Mouse (Mus musculus) urinary bladder, postnatal 14 days (tissue): ENCODE data around the gene Dlx6.

Experiments
- DNase-seq: peaks from one replicate; pipeline ENCODE4 v3.0.0; 2021; ENCODE audit warnings: low spot score

Gene Dlx6

GRCm38 (mm10) chr6:6863160-6863870, at the start of gene Dlx6:
Gene Dlx6 (plus strand): TSS chr6:6863334.
- no peak for DNase-seq

GRCm38 (mm10) chr6:6816821-6817220, 46.3 kb upstream of the Dlx6 start:
- DNase-seq, result no peak

DNA sequence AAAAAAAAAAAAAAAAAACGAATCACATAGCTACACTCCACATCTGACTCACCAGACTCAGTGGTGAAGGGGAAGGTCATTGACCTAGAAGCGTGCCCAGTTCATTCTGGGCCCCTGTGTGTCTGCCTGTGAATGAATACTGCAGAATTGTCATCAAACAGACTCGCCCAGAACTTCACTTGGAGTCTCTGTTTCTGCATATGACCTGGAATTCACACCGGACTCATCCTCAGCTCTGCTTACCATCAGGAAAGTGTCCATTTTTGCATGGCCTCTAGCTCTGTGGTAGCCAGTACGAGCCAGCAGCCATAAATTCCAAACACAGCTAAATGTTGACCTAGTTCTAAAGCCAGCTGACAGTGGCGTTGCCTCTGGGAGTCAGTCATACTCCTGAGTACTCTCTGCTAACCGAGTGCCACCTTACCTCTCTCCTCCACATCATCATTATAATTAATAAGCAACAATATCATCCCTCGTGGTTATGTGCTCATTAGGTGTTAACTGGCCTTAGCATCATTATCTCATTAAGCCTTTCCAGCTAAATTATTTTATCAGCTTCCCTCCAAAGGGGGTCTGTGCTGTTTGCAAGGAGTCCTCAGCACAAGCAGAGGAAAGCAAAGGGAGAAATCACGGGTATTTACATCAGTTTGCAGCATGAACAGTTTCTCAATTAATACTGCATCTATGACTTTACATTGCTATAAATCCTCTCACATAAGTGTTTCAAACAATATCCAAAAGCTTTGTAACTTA, 44.9 kb upstream of the Dlx6 start:
- no peak for DNase-seq

- no peak for DNase-seq
These were observed 44.0 kb upstream of the Dlx6 start for GRCm38 (mm10) chr6:6819134-6819533.

GRCm38 (mm10) chr6:6825313-6825712, 37.8 kb upstream of the Dlx6 start:
- no peak for DNase-seq

- no peak for DNase-seq
These were observed 36.3 kb upstream of the Dlx6 start for GRCm38 (mm10) chr6:6826861-6827260.

- DNase-seq, result no peak
These were observed 32.7 kb upstream of the Dlx6 start for GRCm38 (mm10) chr6:6830446-6830845.

DNA sequence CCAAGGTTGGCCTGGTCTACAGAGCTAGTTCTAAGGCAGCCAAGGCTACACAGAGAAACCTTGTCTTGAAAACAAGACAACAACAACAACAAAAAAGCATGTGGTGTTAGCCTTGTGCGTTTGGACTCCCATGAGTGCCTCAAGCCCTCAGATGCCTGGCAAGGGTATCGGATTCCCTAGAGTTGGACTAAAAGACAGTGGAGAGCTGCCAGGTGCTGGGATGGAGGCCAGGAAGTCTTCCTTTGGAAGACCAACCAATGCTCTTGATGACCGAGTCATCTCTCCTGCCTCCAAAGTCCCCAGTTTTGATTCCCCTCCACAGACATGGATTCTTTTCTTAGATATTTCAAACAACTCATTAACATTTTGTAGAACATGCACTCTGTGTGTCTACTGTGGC, 29.8 kb upstream of the Dlx6 start:
- no peak for DNase-seq

DNA sequence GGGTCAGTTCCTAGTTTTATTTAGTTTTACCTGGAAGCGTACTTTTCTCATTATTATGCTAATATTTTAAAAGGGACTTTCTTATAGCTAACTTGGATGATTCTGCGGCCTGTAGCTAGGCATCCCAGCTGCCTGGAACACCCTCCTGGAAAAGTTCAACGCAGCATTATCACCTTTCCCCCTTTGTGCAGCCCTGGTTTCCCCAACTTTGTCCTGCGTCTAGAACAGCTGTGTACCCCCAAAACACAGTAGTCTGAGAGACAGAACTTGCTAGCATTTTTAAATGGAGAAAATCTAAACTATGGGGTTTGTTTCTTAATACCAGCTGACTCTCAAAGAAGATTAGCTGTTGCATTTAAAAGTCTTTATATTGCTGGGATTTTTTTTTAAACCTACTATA, 14.6 kb upstream of the Dlx6 start:
- DNase-seq, result no peak

GRCm38 (mm10) chr6:6849744-6850143, 13.4 kb upstream of the Dlx6 start:
- no peak for DNase-seq

GRCm38 (mm10) chr6:6850324-6851060, 12.6 kb upstream of the Dlx6 start:
- no peak for DNase-seq

DNA sequence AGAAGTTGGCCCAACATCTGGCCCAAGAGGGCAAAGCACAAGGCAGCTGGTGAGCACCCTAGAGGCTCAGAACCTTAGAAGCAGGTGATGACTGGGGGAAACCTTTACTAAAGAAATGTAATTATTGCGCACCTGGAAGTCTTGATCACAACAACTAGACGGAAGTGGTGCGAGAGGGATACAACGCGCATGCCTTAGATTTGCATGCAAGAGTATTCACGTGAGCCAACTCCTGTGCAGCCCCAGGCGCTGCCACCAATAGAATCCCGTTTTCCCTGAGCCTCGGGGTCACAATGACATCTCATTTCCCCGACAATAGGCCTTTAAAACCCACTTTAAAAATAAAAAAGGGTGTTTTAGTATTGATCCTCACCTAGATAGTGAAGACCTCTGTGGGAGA, 12.0 kb upstream of the Dlx6 start:
- DNase-seq, result no peak

- DNase-seq, result no peak
These were observed 10.2 kb upstream of the Dlx6 start for GRCm38 (mm10) chr6:6852944-6853343.

DNA sequence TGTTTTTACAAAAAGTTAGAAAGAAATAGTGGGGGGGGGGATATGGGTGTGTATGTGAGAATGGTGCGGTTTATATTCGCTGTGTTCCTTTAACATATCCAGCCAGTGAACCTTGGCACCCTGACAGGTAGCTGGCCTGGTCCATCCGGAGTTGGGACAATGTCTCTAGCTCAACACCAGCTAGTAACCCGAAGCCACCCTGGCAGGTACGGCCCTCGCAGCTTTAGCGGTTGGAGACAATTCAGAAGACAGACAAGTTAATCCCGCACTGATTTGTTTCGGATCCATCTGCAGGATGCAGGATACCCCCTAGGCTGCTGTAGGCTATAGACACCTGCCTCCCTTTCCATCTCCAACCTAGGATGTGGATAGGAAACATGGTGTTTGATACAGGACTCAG, 9.0 kb upstream of the Dlx6 start:
- no peak for DNase-seq

- DNase-seq, result no peak
These were observed 8.0 kb upstream of the Dlx6 start for GRCm38 (mm10) chr6:6854902-6855745.

- DNase-seq, result no peak
These were observed 7.4 kb upstream of the Dlx6 start for GRCm38 (mm10) chr6:6855746-6856185.

- DNase-seq, result no peak
These were observed 6.8 kb upstream of the Dlx6 start for GRCm38 (mm10) chr6:6856316-6856715.

GRCm38 (mm10) chr6:6856881-6857280, 6.3 kb upstream of the Dlx6 start:
- no peak for DNase-seq

DNA sequence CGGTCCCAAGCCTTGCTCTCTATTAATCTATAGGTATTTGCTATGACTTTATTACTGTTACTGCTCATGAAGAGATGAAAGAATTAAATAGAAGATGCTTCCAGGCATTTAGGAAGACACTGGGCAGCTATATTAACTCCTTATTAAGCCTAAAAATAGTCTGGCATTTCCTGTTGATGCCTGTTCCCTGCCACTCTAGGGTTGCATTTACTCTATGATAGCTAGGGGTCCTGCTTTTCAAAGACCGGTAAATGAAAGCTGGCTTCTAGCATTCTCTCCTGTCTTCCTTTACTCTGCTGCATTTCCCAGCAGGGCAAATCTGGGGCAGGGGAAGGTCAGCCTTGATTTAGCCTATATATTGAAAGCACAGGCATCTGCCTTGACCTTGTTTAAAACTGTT, 5.4 kb upstream of the Dlx6 start:
- DNase-seq, result no peak

DNA sequence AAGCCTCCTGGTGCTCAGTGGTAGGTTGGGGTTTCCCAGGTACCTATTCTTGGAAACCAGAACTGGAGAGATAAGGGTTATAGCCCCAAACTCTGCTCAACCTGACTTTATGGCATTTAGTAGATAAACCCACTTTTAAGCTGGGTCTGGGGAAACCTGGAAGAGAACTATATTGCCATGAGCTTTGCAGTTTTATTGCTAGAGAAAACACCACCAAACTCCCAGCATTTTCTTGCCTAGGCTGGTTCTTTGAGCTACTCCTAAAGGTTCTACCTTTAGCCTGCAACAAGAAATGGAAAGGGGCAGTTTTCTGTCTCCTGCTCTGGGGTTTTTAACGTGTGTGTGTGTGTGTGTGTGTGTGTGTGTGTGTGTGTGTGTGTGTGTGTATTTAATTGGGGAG, 4.6 kb upstream of the Dlx6 start:
- DNase-seq, result no peak

DNA sequence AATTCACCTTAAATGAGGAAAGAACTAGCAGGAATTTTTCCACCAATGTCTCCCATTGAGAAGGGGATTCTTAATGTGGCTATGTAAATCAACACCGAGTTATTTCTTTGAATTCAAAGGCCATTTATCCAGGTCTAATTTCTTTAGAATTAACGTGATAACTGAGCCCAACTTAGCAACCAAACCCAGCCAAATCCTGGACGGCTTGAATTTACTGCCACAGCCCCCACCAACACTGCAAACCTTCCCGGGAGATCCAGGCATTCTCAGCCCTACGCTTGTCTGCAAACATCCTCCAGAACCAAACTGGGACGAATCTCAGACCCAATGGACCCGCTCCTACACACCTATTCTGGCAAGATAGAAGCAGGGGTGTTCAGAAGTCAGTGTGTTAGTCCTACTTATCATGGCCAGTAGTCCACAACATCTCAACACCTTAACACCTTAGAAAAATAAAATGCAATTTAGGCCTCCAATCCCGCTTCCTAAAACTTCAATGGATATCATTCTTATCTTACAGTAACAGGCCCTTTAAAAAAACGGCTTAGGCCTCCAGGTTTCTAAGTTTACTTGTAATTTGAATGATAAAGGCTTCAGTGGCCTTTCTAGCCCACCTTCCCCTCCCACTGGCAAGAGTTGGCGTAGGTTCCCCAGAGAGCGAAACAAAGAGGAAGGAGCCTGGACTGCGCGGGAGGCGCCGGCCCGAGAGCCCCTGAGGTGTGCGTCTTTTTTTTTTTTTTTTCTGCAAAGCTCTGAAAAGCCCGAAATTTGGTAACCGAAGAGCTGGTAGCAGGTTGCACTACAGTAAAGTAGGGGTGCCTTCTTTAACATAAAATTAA, 3.8 kb upstream of the Dlx6 start:
- DNase-seq, result no peak
